Mouse (Mus musculus): ENCODE results near the gene Arid5b.

Arid5b gene

GRCm38 (mm10) chr10:68089435-68090196 is 188.9 kb downstream of the Arid5b start:
- no peak for DNase-seq (ENCODE audit: low spot score in 2 of 2)

GRCm38 (mm10) chr10:68087722-68088121 is 190.8 kb downstream of the Arid5b start:
- DNase-seq (ENCODE audit: low spot score in 2 of 2) = no peak

GRCm38 (mm10) chr10:68086973-68087372 is 191.6 kb downstream of the Arid5b start:
- no peak for DNase-seq (ENCODE audit: low spot score in 2 of 2)

DNA sequence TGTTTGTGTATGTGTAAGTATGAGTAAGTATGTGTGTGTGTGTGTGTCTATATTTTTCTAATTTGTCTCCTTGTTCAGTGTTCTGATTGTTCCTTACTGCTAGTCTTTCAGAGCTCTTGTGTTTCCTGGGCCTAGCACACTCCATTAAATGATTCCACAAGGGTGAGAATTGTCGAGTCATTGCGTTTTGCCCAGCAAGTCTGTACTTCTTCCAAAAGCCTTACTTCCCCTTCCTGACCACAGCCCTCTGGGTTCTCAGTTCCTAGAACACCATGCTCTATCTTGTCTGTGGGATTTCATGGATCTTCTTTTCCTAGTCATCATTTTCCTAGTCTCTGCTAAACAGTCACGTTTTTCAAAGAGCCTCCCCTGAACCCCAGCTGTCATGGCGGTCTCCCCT is 193.0 kb downstream of the Arid5b start:
- DNase-seq (ENCODE audit: low spot score in 2 of 2) = no peak

DNA sequence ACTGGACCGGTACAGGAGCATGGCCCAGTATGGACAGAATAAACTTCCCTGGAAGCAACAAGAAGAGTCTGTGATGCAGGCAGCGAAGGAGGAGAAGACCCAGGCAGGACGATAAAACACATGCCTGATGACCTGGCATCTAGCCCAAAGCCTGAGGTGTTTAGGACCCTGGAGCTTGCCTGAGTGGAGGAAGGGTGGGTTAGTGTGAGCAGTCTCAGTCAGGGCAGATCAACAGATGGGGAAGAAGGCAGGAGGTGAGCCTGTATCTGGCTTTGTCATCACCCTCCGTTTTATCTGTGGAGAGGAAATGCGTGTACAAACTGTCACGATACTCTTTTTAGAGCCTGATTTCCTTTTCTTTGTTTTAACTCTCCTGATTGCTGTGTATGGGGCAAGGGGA is 196.8 kb downstream of the Arid5b start:
- DNase-seq (ENCODE audit: low spot score in 2 of 2) = no peak

DNA sequence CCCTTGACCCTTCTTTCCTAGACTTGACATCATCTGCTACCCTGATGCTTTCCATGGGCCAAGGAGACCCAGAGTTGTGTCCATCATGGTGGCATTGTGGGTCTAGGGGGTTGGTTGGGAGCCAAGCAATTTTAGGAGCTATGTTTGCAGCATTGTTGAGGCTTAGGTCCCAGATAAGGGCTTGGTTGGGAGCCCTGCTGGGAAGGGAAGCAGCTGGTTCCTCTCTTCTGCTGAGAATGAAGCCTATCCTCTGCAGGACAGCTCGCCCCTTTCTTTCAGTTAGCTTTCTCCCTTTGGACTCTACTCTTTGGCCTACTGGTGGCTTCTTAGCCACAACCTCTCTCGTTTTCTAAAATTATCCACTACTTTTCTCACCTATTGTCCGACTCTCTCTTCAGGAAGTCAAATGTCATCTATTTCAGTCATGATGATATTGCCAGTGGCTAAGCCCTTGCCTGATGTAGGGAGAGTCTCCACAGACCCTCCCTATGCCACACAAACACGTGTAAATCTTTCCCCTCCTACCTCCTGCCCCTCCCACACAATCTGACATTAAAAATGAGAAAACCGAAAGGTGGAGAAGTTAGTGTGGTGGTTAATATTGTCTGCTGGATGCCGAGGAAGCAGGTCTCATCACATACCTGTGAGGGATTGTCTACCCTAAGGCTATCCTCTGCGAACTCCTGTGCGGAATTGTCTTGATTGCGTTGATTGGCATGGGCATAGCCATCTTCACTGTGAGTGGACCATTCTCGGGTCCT is 198.4 kb downstream of the Arid5b start:
- DNase-seq (ENCODE audit: low spot score in 2 of 2) = no peak

GRCm38 (mm10) chr10:68078708-68079107 is 199.8 kb downstream of the Arid5b start:
- no peak for DNase-seq (ENCODE audit: low spot score in 2 of 2)

DNA sequence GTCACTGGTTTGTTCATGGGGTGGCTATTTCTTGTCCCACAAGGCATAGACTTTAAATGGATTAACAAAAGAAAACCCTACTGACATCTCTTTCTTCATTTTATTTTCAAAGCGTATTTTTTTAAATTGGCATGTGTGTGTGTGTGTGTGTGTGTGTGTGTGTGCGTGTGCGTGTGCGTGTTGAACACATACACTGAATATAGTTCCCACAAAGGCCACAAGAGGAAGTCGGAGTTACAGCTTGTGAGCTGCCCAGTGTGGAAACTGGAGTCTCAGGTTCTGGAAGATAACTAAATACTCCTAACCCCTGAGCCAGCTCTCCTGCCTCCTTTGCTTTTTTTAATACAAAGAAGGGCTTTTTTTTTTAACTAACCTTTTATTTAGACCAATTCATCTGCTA is 203.4 kb downstream of the Arid5b start:
- no peak for DNase-seq (ENCODE audit: low spot score in 2 of 2)

- no peak for DNase-seq (ENCODE audit: low spot score in 2 of 2)
These were observed 204.2 kb downstream of the Arid5b start for GRCm38 (mm10) chr10:68074291-68074690.

- DNase-seq (ENCODE audit: low spot score in 2 of 2) = no peak
These were observed 205.9 kb downstream of the Arid5b start for GRCm38 (mm10) chr10:68072626-68073025.

GRCm38 (mm10) chr10:68071041-68071440 is 207.5 kb downstream of the Arid5b start:
- no peak for DNase-seq (ENCODE audit: low spot score in 2 of 2)

DNA sequence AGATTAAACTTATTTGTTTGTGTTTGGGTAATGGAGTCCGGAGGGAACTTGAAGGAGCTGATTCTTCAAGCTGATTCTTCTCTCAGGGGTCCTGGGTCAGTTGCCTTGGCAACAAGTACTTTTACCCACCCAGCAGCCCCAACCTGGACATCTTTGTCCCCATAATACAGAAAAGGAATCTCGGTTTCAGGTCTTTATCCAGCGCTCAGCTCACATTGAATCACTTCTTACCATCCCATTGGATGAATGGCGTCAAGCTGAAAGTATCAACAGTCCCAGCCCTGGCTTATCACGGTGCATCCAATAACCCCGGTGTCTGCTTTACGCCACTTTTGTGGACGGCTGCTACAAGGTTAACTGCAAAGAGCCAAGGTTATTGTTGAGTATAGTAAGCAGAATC is 210.1 kb downstream of the Arid5b start:
- DNase-seq (ENCODE audit: low spot score in 2 of 2) = no peak

DNA sequence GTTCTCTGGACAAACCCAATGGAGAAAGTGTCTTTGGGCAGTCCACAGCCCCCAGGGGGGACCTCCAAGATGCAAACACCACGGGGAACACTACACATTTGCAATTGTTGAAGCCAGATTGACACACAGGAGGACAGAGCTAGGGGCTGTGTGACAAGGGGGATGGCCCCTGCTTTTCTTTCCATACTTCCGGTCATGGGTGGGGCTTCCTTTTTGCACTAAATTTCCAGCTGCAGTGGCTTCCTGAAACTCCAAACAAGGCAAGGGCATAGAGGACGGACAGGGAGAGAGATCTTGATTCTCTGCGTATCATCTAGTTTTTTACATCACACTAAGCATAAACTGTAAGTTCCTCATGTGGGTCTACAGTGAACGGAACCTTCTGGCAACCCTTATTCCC is 210.6 kb downstream of the Arid5b start:
- DNase-seq (ENCODE audit: low spot score in 2 of 2) = no peak

DNA sequence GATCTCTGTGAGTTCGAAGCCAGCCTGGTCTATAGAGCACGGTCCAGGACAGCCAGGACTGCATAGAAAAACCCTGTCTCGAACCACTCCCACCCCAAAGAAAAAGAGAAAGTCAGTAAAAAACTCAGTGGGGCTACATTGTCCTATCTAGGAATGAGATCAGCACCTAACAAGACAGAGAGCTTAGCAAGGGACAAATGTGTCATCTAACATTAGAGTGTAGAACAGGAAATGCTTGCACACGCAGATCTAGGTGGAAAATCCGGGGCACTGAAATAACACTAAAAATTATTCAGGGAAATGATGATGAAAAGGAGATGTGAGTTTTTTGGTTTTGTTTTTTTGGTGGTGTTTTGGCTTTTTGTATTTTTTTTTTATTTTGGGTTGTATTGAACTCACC is 212.4 kb downstream of the Arid5b start:
- DNase-seq (ENCODE audit: low spot score in 2 of 2) = no peak

GRCm38 (mm10) chr10:68064571-68064970 is 214.0 kb downstream of the Arid5b start:
- DNase-seq (ENCODE audit: low spot score in 2 of 2) = no peak

DNA sequence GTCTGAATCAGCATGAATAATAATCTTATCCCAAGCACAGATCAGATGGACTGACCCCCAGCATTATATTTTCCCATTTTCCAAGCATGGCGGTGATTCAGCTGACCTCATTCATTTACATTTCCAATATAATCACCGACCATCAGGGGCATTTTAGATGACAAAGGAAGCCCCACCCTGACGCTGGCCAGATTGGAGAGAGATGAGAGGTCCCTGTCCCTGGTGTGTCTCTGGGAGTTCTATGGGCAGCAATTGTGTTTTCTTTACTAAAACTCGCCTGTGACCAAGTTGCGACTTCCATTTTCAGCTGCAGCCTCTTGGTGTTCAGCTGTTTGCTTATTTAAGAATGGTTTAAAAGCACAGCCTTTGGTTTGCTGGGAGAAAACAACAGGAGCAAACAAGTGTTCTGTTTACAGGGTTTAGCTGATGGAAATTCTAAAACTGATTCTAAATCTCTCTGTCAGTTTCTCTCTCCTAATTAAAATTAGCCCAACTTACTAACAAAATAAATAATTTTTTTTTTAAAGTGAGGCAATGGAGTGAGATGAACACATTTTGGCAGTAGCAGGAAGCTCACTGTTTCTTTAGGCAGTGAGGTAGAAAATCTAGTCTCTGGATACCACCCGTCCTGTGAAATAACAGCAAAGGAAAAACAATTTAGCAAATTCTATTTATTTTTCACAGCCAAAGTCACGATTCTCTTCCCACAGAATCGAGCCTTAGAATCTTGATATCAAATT is 214.6 kb downstream of the Arid5b start:
- no peak for DNase-seq (ENCODE audit: low spot score in 2 of 2)

GRCm38 (mm10) chr10:68061249-68061615 is 217.3 kb downstream of the Arid5b start:
- DNase-seq (ENCODE audit: low spot score in 2 of 2) = no peak

DNA sequence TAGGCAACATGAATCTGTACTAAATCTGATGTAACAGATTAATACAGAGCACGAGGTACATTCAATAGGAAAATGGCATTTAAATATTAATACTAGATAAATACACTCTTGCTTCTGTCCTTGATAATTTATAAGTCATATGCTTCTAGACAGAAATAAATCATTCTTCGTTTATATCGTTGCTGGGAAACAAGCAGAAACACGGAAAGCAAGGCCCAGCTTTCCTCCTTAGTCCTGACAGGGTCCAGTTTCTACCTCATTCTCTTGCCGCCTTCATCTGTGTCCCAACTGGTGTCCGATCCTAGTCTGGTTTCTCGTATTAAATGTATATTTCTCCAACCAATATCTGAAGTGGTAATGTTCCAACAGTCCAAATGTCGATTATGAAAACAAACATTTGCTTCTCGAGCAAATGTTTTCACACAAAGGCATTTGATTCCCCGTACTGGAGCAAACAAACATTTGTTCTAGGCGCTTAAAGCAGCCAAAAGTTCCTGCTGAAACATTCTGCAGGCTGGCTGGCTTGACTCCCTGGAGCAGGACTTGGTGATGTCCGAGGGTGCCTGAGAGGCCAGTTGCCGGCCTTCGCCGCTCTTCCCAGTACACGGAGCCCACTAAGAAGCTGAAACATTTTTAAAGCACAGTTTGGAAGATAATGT is 217.8 kb downstream of the Arid5b start:
- DNase-seq (ENCODE audit: low spot score in 2 of 2) = peak in 1 of 2 experiments; percentile 7

- DNase-seq (ENCODE audit: low spot score in 2 of 2) = no peak
These were observed 220.2 kb downstream of the Arid5b start for GRCm38 (mm10) chr10:68058378-68058777.

DNA sequence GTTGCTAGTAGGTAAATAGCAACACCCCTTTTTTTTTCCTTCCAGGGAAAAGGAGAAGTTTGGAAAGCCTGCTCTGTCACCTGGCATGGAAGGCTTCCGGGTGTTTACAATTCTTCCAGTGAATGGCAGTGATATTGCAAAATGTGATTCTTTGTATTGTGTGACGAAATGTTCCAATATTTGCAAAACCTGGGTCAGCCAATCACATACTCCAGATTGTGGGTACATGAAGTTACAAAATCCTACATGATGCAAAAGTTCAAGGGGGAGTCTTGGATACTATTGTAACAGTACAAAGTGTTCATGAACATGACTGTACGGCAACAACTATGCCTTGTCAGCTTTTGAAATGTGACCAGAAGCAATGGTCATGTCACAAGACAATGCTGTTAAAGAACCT is 220.7 kb downstream of the Arid5b start:
- DNase-seq (ENCODE audit: low spot score in 2 of 2) = no peak

DNA sequence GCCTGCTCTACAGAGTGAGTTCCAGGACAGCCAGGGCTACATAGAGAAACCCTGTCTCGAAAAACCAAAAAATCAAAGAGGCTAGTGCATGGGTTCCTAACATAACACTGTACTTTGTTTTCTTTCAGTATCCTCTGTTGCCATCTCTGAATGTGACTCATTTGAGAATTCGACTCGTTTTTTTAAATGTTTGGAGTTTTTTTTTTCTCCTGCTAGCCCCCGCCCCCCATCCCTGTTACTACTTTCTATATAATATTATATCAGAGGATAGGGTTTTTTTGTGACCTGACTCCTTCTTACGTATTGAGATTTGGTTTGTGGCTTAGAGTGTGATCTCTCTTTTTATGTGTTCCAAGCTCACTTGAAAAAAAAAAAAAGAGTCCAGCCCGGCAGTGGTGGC is 223.8 kb downstream of the Arid5b start:
- DNase-seq (ENCODE audit: low spot score in 2 of 2) = no peak

GRCm38 (mm10) chr10:68054131-68054530 is 224.4 kb downstream of the Arid5b start:
- DNase-seq (ENCODE audit: low spot score in 2 of 2) = no peak
